Mouse (Mus musculus) lung, postnatal 0 days (tissue): ENCODE results near the gene Coil.

ENCODE experiments used
- CTCF ChIP-seq: IDR thresholded peaks from 2 replicates; pipeline ENCODE4 v1.5.1; 2016; ENCODE audit warnings: antibody characterized with exemption, mild to moderate bottlenecking
- EP300 ChIP-seq: IDR thresholded peaks from 2 replicates; pipeline ENCODE4 v1.6.1; 2016; ENCODE audit warnings: antibody characterized with exemption, mild to moderate bottlenecking, control low read depth

DNA sequence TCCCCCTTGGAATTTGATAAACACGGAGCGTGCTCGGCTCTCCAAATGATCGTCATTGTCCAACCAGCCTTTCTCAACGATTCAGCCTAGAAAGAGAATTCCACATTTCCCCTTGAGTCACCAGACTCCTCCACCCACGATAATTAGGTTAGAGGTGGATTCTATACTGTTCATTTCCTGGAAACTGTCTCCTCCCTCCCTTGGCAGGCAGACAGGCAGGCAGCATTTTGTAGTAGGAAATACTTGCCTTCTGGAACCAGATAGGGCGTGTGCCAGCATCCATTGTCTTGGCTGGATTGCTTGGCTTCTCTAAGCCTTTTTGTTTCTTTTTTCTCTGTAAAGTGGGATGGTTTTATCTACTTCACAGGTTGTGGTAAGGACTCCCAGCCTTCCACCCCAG is 26.4 kb downstream of the Coil start:
- no peak for TF ChIP-seq CTCF
- peak; percentile 94 for TF ChIP-seq EP300
